Mouse (Mus musculus) left cerebral cortex, adult 2 months (tissue): ENCODE results near the gene Rdh5. TPM values are rescaled to one million over a fixed set of nuclear protein-coding genes. Genes with fewer than 3 reads are reported as not detected.

ENCODE experiments used
- DNase-seq, 2 experiments: peaks; one replicate each; pipeline ENCODE4 v3.0.0; 2021 to 2022; ENCODE audit warnings: low spot score in 2 of 2, mixed read lengths in 1 of 2; ENCODE audit errors: extremely low spot score in 1 of 2
- H3K27ac ChIP-seq: fragments of 200-600 bp; 2 replicates; pipeline ENCODE4 v1.8.1; 2022
- H3K4me3 ChIP-seq: fragments of 200-600 bp; 2 replicates; pipeline ENCODE4 v1.8.1; 2022
- CTCF ChIP-seq: fragments of 200-600 bp; IDR thresholded peaks from 2 replicates; pipeline ENCODE4 v1.8.1; 2022; ENCODE audit warnings: antibody characterized with exemption, mild to moderate bottlenecking, moderate library complexity
- intact Hi-C: fragments of 180-260 bp; cut with DNase I; formaldehyde crosslinking; loops from one replicate; pipeline ENCODE4 v1.15.1; 2025
- total RNA-seq, 2 experiments: library from RNA; stranded (reverse); gene quantifications; 2 replicates each; pipeline ENCODE4 v1.2.3; 2021

Gene Rdh5
- total RNA-seq, 2 experiments from 2014 or later: 6.5 to 7.4 TPM

GRCm38 (mm10) chr10:128923013-128923691 is 464 bp upstream of the Rdh5 start:
- intact Hi-C loops: no loop called here
- peak; percentile 46 for TF ChIP-seq CTCF
- H3K27ac ChIP-seq: peak overlapping the region; percentile 99
- peak; percentile 94 to 95 for DNase-seq
- H3K4me3 ChIP-seq: peak overlapping the region; percentile 82

GRCm38 (mm10) chr10:128921883-128922821 is 536 bp downstream of the Rdh5 start:
- Histone ChIP-seq H3K4me3 (peak overlapping the region; percentile 82), H3K27ac (peak overlapping the region; percentile 99)
- no peak for DNase-seq
- intact Hi-C loops: no loop called here
- no peak for TF ChIP-seq CTCF

- intact Hi-C loops: no loop called here
- no peak overlapping the region for H3K4me3 ChIP-seq
- no peak for DNase-seq
- TF ChIP-seq CTCF: no peak
- peak overlapping the region; percentile 7 for H3K27ac ChIP-seq
These were observed 1.4 kb downstream of the Rdh5 start for GRCm38 (mm10) chr10:128921251-128921650.

- H3K4me3 ChIP-seq: no peak overlapping the region
- TF ChIP-seq CTCF: no peak
- intact Hi-C loops: no loop called here
- peak overlapping the region; percentile 7 for H3K27ac ChIP-seq
- no peak for DNase-seq
These were observed 1.9 kb downstream of the Rdh5 start for GRCm38 (mm10) chr10:128920736-128921161.

GRCm38 (mm10) chr10:128919966-128920365 is 2.7 kb downstream of the Rdh5 start:
- TF ChIP-seq CTCF: no peak
- no peak overlapping the region for H3K4me3 ChIP-seq
- peak overlapping the region; percentile 56; the same call in 1 of the 2 replicates for H3K27ac ChIP-seq
- intact Hi-C loops: no loop called here
- DNase-seq: no peak

GRCm38 (mm10) chr10:128919203-128919631 is 3.5 kb downstream of the Rdh5 start:
- no peak for TF ChIP-seq CTCF
- H3K4me3 ChIP-seq: no peak overlapping the region
- intact Hi-C loops: no loop called here
- H3K27ac ChIP-seq: peak overlapping the region; percentile 56
- no peak for DNase-seq

- peak overlapping the region; percentile 56 for H3K27ac ChIP-seq
- DNase-seq: no peak
These were observed 4.4 kb downstream of the Rdh5 start for GRCm38 (mm10) chr10:128918246-128918645.

GRCm38 (mm10) chr10:128917400-128917799 is 5.3 kb downstream of the Rdh5 start:
- H3K4me3 ChIP-seq: no peak overlapping the region
- no peak overlapping the region for H3K27ac ChIP-seq
- TF ChIP-seq CTCF: no peak
- no peak for DNase-seq
- intact Hi-C loops: no loop called here

More at GRCm38 (mm10) chr10:128918246-128918645, 4.4 kb downstream of the Rdh5 start:
- no peak for TF ChIP-seq CTCF
- H3K4me3 ChIP-seq: no peak overlapping the region
- intact Hi-C loops: no loop called here

GRCm38 (mm10) chr10:128916665-128917064 is 6.0 kb downstream of the Rdh5 start:
- no peak overlapping the region for H3K27ac ChIP-seq
- no peak overlapping the region for H3K4me3 ChIP-seq
- DNase-seq: no peak
- TF ChIP-seq CTCF: no peak
- intact Hi-C loops: no loop called here

- intact Hi-C loops: no loop called here
- DNase-seq: no peak
- peak; percentile 17 for TF ChIP-seq CTCF
- no peak overlapping the region for H3K27ac ChIP-seq
- no peak overlapping the region for H3K4me3 ChIP-seq
These were observed 7.1 kb downstream of the Rdh5 start for GRCm38 (mm10) chr10:128915550-128915949.

GRCm38 (mm10) chr10:128913696-128914095 is 9.0 kb downstream of the Rdh5 start:
- intact Hi-C loops: loop anchor here (5.0 kb wide), 1 partner anchor 64 kb away; no protein-coding TSS in a partner anchor
- Histone ChIP-seq H3K4me3 (no peak overlapping the region), H3K27ac (no peak overlapping the region)
- TF ChIP-seq CTCF: no peak
- DNase-seq: no peak

- Histone ChIP-seq H3K4me3 (no peak overlapping the region), H3K27ac (no peak overlapping the region)
- peak; percentile 84 to 88 for DNase-seq
- intact Hi-C loops: loop anchor here (5.0 kb wide), 1 partner anchor 64 kb away; no protein-coding TSS in a partner anchor
- TF ChIP-seq CTCF: no peak; the same call in none of the 2 replicates
These were observed 9.5 kb downstream of the Rdh5 start for GRCm38 (mm10) chr10:128913219-128913618.
